Mouse (Mus musculus) embryonic facial prominence, embryonic 11.5 days (tissue): ENCODE results near the gene Pex11b. TPM values are rescaled to one million over a fixed set of nuclear protein-coding genes. Genes with fewer than 3 reads are reported as not detected.
"Not testable (repeated sequence)": the region's sequence is repeated elsewhere in the genome, so short reads cannot be mapped to it uniquely, and the experiment has no call there.

ENCODE experiments used
- ATAC-seq: fragments of 200-750 bp; cut with Nextera tagmentation; replicated peaks from 2 replicates; pipeline ENCODE4 v1.8.0; 2017; ENCODE audit warnings: low read depth; ENCODE audit not compliant: insufficient number of reproducible peaks, low FRiP score, low TSS enrichment
- DNase-seq: peaks from one replicate; pipeline ENCODE4 v3.0.0-alpha.2; 2015; ENCODE audit warnings: low spot score
- H3K27ac ChIP-seq: fragments of 300-500 bp; sonication (generic); replicated peaks from 2 replicates; pipeline ENCODE4 v1.5.1; 2014; ENCODE audit warnings: mild to moderate bottlenecking, low read depth, low read length, control low read depth
- H3K27me3 ChIP-seq: fragments of 300-500 bp; sonication (generic); 2 replicates; pipeline ENCODE4 v1.6.1; 2014; ENCODE audit warnings: mild to moderate bottlenecking, low read length, moderate library complexity, mixed read lengths; ENCODE audit not compliant: control insufficient read depth, insufficient read depth
- H3K36me3 ChIP-seq: fragments of 300-500 bp; sonication (generic); replicated peaks from 2 replicates; pipeline ENCODE4 v1.6.1; 2014; ENCODE audit warnings: low read depth, mild to moderate bottlenecking, low read length, moderate library complexity, mixed read lengths; ENCODE audit not compliant: control insufficient read depth, insufficient read depth
- H3K4me1 ChIP-seq: fragments of 300-500 bp; sonication (generic); 2 replicates; pipeline ENCODE4 v1.6.1; 2014; ENCODE audit warnings: low read length, mixed read lengths; ENCODE audit not compliant: control insufficient read depth, insufficient read depth
- H3K4me2 ChIP-seq: fragments of 300-500 bp; sonication (generic); 2 replicates; pipeline ENCODE4 v1.6.1; 2014; ENCODE audit warnings: low read depth, mild to moderate bottlenecking, control low read depth, low read length, moderate library complexity
- H3K4me3 ChIP-seq: fragments of 300-500 bp; sonication (generic); 2 replicates; pipeline ENCODE4 v1.5.1; 2014; ENCODE audit warnings: low read depth, low read length, control low read depth
- H3K9ac ChIP-seq: fragments of 300-500 bp; sonication (generic); replicated peaks from 2 replicates; pipeline ENCODE4 v1.6.1; 2014; ENCODE audit warnings: mild to moderate bottlenecking, control low read depth, low read length
- H3K9me3 ChIP-seq: fragments of 300-500 bp; sonication (generic); replicated peaks from 2 replicates; pipeline ENCODE4 v1.6.1; 2016; ENCODE audit warnings: mild to moderate bottlenecking, low read length, inconsistent platforms, mixed read lengths; ENCODE audit not compliant: control insufficient read depth
- WGBS: fragments of 180-500 bp; shearing (Covaris S2); extraction: QIAGEN DNeasy Blood & Tissue Kit; methylation state at CpG from one replicate; pipeline ENCODE4 v1.1.7; 2014; 5-methylcytosine and 5-hydroxymethylcytosine counted together
- polyA plus RNA-seq: library from polyadenylated mRNA; unstranded; fragments of >200 nt; fragmentation: Nextera tagmentation; extraction: Ambion mirVana; gene quantifications from 2 replicates; pipeline ENCODE4 v1.2.1, GENCODE M21; 2014

The Pex11b gene
- polyA plus RNA-seq, 1 experiment from 2014 or later = 54.7 TPM

DNA sequence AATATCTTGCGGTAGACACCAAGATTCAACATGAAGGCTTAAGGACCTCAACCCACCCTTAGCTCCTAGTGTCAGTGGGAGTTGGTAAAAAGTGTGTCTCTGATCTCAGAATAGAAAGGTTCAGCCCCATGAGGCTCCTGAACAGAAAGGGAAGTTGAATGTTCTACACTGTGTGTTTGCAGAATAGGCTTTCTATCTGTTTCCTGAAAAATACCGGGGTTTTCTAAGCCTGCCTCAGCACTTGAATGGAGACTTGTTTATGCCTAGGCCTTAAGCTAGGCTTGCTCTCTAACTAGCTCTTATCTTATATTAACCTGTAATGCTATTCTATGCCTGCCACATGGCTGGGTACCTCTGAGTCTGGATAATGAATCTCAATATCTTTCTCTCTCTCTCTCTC lies 25.7 kb downstream of the Pex11b start:
- no peaks in the 10 kb centered on the region for H3K9me3 ChIP-seq
- H3K27me3 ChIP-seq = no peaks in the 10 kb centered on the region
- no peaks in the 10 kb centered on the region for H3K4me1 ChIP-seq
- H3K36me3 ChIP-seq = no peaks in the 10 kb centered on the region
- no peak for ATAC-seq
- H3K9ac ChIP-seq = no peak overlapping the region
- 87% methylated on average over 2 of the region's 2 CpGs for WGBS
- no peak overlapping the region for H3K4me2 ChIP-seq
- H3K4me3 ChIP-seq = no peak overlapping the region
- DNase-seq = no peak
- no peak overlapping the region for H3K27ac ChIP-seq

DNA sequence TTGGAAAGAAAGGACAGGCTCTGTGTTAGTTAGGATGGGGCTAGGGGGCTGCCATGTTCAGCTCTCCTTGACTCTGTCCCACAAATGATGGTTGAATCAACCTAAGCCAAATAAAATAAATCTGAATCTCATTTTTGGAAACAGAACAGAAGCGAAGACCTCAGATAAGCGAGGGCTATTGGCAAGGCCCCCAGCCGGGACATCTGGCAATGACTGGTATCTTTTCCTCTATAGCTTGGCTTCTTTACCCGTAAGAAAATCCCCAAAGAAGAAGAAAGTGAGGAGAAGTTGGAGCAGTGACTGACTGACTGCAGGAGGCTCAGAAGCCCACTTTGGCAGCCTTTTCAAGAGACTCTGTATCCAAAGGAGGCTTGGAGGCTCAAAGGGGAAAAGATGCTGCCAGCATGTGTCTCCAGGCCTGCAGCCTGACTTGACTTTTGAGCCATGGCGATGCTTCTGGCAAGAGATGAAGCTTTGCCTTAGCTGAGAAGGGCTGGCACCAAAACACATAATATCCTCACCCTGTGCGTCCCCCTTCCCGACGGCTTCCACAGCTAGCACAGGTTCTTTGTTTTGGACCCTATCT lies 27.6 kb downstream of the Pex11b start:
- Histone ChIP-seq H3K4me3 (no peak overlapping the region), H3K27ac (peak overlapping the region; percentile 38), H3K9ac (no peak overlapping the region; the same call in 1 of the 2 replicates), H3K27me3 (no peaks in the 10 kb centered on the region), H3K36me3 (no peaks in the 10 kb centered on the region), H3K9me3 (no peaks in the 10 kb centered on the region), H3K4me1 (no peaks in the 10 kb centered on the region), H3K4me2 (peak overlapping the region; percentile 21)
- DNase-seq (no peak), ATAC-seq (no peak)
- WGBS = 44% methylated on average over 8 of the region's 8 CpGs

DNA sequence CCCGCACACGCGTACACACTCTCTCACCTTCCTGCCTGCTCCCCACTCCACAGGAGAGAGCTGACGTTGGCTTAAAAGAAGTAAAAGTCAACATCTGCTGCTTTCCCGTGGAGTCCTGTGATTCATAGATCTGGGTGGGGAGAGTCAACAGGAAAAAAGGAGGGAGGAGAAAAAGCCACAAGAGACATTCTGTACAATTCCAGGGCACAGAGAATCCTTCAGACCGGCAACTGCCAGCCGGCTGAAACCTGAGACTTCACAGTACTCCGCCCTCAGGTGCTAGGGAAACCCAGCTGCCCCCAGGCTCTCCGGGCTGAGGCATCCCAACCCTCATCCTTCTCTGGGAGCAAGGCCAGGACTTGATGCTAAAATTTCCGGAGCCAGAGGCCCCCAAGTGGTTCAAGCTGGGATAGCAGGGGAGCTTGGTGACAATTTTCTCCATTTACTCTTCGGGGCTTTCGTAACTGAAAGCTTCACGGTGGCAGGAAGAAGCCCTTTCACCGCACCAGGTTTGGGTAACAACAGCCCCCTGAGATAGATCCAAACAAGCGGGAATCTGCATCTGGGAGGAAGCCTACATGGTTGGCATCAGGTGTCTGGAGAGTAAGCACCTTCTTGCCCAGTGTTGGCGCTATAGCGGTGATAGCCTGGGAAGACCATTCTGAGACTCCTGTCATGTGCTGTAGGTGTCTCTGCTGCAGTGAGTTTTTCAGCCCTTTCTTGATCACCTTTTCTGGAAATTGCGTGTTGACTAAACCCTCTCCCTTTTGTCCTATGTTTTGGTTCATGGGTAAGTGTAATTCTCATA lies 28.5 kb downstream of the Pex11b start:
- WGBS = 5% methylated on average over 17 of the region's 18 CpGs
- no peaks in the 10 kb centered on the region for H3K4me1 ChIP-seq
- peak overlapping the region; percentile 21 for H3K4me2 ChIP-seq
- no peaks in the 10 kb centered on the region for H3K36me3 ChIP-seq
- H3K9ac ChIP-seq = peak overlapping the region; percentile 3; the same call in 1 of the 2 replicates
- peak; percentile 89 for ATAC-seq
- H3K27ac ChIP-seq = peak overlapping the region; percentile 38
- H3K9me3 ChIP-seq = no peaks in the 10 kb centered on the region
- H3K4me3 ChIP-seq = no peak overlapping the region
- peak; percentile 92 for DNase-seq
- H3K27me3 ChIP-seq = no peaks in the 10 kb centered on the region

GRCm38 (mm10) chr3:96665732-96666363 lies 30.7 kb downstream of the Pex11b start:
- 83% methylated on average over 7 of the region's 7 CpGs for WGBS
- not testable (repeated sequence) for H3K9me3 ChIP-seq, DNase-seq, H3K9ac ChIP-seq, H3K4me1 ChIP-seq, ATAC-seq, H3K4me2 ChIP-seq, H3K36me3 ChIP-seq, H3K4me3 ChIP-seq, H3K27me3 ChIP-seq, H3K27ac ChIP-seq

- H3K4me2 ChIP-seq = no peak overlapping the region
- H3K36me3 ChIP-seq = no peaks in the 10 kb centered on the region
- 90% methylated on average over 5 of the region's 5 CpGs for WGBS
- no peak overlapping the region for H3K27ac ChIP-seq
- H3K27me3 ChIP-seq = no peaks in the 10 kb centered on the region
- H3K4me3 ChIP-seq = no peak overlapping the region
- no peaks in the 10 kb centered on the region for H3K9me3 ChIP-seq
- ATAC-seq (no peak), DNase-seq (no peak)
- no peaks in the 10 kb centered on the region for H3K4me1 ChIP-seq
- H3K9ac ChIP-seq = no peak overlapping the region
Observed at GRCm38 (mm10) chr3:96666916-96667315, 31.7 kb downstream of the Pex11b start.

DNA sequence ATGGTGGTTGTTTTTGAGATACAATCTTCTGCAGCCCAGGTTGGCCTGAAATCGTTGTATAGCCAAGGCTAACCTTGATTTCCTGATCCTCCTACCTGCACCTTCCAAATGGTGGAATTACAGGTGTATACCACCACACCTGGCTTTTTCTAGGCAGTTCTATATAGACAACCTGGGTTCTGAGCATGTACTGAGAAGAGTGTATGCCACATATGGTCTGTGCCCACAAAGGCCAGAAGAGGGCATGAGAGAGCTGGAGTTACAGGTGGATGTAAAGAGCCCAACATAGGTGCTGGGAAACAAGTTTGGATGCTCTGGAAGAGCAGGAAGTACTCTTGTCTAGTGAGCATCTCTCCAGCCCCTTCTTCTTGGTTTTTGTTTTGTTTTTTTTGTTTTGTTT lies 32.1 kb downstream of the Pex11b start:
- DNase-seq = no peak
- WGBS = 52% methylated on average over 1 of the region's 1 CpGs
- Histone ChIP-seq H3K9me3 (no peaks in the 10 kb centered on the region), H3K36me3 (no peaks in the 10 kb centered on the region), H3K27ac (no peak overlapping the region), H3K4me3 (no peak overlapping the region), H3K27me3 (no peaks in the 10 kb centered on the region), H3K4me1 (no peaks in the 10 kb centered on the region), H3K9ac (no peak overlapping the region), H3K4me2 (no peak overlapping the region)
- ATAC-seq = no peak

DNA sequence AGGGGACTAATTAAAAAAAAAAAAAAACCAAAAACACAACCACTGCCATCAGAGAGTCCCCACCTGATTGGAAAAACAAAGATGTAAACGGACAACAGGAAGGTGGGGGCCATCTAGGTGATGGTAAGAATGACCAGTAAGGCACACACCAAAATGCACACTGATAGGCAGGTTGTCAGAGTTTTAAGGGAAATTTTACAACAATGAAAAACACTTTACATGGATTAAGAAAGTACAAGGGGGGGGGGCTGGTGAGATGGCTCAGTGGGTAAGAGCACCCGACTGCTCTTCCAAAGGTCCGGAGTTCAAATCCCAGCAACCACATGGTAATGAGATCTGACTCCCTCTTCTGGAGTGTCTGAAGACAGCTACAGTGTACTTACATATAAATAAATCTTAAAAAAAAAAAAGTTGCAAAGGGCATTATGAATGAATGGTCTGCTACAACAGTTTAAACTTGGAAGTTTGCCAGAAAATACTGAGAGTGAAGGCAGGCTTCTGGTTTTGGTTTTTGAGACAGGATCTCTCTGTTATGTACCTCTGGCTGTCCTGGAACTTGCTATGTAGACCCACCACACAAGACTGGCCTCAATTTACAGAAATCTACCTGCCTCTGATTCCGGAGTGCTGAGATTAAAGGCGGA lies 33.4 kb downstream of the Pex11b start:
- Histone ChIP-seq H3K36me3 (no peaks in the 10 kb centered on the region), H3K4me3 (no peak overlapping the region), H3K9me3 (no peaks in the 10 kb centered on the region), H3K9ac (no peak overlapping the region), H3K4me2 (no peak overlapping the region), H3K4me1 (no peaks in the 10 kb centered on the region), H3K27me3 (no peaks in the 10 kb centered on the region), H3K27ac (no peak overlapping the region)
- 90% methylated on average over 5 of the region's 5 CpGs for WGBS
- no peak for DNase-seq
- ATAC-seq = no peak
